Mouse (Mus musculus): Measurements from ENCODE around the gene Entpd4b.
"Not testable (repeated sequence)": the region's sequence is repeated elsewhere in the genome, so short reads cannot be mapped to it uniquely, and the experiment has no call there.

The Entpd4b gene

DNA sequence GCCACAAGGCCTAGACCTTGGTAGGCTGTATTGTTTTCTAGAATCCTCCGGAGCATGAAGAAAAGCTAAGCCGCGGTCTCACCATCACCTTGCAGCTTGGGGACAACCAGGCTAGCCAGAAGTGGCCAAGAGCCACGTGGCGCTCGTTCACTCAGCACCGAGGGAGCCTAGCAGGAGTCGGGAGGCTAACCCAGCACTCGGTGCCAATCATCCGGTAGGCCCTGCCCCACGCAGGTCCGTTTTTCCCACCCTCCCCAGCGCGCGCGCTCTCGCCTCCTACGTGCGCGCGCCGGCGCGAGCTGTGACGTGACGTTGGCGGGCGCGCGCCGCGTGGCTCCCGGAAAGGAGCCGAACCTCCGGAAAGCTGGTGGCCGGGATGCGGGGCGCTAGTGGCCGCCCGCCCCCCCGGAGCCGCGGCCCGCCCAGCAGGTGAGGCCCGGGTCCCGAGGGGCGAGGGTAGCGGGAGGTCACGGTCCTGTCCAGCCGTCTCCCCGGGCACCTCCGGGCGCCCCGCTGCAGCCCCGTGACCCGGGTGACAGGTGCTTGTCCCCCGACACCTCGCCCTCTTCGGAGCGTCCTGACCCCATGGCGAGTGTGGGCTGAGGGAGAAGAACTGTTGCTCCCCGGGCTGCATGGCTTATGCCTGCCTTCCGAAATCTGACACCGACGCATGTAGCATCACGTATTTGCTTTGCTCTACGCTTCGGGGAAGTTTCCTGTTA lies at the start of gene Entpd4b:
Entpd4b (plus strand) TSS at position 315 of the 722 bp plus-strand sequence.
- DNase-seq (ENCODE audit: low spot score), result not testable (repeated sequence)

DNA sequence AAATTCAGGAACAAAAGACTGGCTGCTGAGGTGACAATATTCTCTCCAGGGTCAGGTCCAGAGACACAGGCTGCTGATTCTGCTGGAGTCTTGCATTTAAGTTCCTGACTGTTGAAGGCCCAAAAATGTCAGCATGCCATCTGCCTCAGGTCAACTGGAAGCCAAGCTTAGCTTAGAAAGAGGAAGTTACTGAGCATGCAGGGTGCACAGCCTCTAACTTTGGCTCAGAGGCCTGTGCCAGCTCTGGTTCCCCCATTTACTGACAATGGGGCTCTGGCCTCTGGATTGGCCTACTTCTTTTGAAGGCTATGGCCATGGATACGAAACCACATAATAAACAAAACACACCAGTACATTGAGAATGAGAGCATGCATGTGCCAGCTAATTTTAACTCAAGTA lies 48.2 kb upstream of the Entpd4b start:
- DNase-seq (ENCODE audit: low spot score), result not testable (repeated sequence)

DNA sequence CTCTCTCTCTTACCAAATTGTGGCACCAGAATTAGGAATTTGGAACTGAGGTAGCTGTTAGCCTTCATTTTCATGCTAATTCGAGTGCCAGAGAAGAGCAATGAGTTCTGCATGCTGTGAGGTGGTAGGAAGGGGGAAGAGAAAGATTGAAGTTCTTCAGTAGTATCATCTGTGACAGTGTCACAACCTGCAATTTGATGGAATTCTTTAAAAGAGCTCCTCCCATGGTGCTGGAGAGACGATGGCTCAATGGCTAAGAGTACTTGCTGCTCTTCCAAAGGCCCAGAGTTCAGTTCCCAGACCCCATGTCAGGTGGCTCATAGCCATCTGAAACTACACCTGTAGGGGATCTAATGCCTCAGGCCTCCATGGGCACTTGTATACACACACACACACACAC lies 42.8 kb upstream of the Entpd4b start, which contains the start of gene Gm27179:
Gm27179 (minus strand) TSS at position 101 of the 400 bp plus-strand sequence.
- not testable (repeated sequence) for DNase-seq (ENCODE audit: low spot score)

DNA sequence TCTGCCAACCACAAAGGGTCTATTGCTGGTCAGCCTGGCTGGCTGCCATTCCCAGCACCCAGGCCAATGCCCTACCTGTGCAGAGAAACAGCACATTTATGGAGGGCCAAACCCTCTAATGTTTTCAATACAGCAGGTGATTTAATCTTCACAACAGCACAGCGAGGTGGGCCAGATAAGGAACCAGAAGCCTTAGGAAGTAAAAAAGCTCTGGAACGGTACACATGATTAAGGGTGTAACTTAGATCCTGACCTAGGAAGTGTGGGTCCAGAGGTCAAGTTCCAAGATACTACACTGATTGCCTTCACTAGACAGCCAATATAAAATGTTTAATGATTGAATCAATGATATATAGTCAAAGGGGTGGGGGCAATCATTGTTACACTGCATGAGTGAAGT lies 34.4 kb upstream of the Entpd4b start:
- DNase-seq (ENCODE audit: low spot score), result not testable (repeated sequence)

DNA sequence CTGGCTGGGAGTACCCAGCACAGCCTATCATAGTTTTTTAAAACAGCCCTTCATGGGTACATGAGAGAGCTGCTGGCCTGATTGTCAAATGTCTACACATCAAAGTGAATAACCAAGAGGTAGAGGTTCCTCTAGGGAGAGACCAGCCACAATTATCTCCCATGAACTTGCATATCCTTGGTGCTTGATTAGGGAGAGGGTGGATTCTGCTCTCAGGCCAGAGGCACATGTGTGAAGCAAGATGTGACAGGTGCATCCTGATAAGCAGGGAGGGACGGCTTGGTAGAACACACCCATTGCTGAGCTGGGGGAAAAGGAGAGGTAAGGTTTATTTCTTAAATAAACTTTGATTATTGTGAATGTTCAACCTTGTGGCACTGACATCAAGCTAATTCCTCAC lies 32.2 kb upstream of the Entpd4b start:
- DNase-seq (ENCODE audit: low spot score), result not testable (repeated sequence)

DNA sequence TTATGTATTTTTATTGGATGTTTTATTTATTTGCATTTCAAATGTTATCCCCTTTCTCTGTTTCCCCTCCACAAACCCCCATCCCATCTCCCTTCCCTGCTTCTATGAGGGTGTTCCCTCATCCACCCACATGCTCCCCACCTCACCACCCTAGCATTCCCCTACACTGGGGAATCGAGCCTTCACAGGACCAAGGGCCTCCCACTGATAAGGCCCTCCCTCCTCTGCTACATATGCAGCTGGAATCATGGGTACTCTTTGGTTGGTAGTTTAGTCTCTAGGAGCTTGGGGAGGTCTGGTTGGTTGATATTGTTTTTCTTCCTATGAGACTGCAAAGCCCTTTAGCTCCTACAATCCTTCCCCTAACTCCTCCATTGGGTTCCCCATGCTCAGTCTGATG lies 29.0 kb upstream of the Entpd4b start:
- DNase-seq (ENCODE audit: low spot score), result not testable (repeated sequence)

DNA sequence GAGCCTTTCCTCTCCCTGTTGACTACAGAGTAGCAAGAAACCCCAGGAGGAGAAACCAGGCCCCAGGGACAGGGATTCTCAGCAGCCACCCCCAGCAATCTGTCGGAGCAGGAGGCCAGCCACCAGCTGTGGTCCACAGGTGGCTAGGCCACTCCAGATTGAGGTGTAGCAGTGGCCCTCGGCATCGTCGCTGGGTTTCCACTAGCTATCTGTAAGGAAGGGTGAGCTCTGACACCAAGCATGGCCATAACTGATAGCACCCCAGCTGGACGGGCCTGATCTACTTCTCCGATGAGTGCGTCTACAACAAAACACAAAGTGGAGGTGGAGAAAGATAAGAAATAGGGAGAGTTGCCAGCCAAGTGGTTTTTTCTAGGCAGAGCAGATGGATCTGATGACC lies 18.7 kb upstream of the Entpd4b start:
- not testable (repeated sequence) for DNase-seq (ENCODE audit: low spot score)

DNA sequence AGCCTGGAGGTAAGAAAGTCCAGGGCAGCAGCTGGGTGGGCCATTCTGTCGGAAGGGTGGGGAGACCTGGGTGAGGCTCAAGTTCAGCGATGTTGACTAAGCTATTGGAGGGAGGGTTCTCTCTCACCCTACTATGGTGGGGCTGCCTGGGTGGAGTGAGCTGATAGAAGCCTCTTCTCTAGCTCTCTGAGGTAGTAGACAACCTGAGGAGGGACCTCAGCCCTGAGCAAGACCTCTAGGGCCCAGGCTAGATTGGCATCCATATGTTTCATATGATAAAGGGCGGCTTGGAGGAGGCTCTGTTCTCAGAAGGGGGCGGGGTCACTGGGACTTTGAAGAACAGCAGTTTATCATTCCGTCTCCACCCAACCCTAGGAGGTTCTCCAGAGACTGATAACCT lies 15.1 kb upstream of the Entpd4b start:
- DNase-seq (ENCODE audit: low spot score), result not testable (repeated sequence)

DNA sequence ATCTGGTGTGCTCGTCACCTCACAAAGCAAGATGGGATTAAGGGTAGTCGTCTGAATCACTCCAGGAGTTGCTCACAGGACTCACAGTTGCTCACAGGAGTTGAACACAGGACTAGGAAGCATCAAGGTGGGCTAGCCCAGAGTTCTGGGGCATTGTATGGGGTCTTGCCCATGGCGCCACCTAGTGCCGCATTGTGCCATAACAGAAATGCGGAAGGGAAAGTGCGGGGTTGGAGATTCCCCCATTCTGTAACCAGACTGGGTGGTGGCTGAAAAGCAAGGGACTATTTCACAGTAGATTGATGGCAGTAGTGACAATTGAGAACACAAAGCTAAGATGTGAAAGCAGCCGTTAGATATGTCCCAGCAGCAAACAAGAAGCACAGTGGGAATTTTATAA lies 12.5 kb upstream of the Entpd4b start:
- not testable (repeated sequence) for DNase-seq (ENCODE audit: low spot score)

DNA sequence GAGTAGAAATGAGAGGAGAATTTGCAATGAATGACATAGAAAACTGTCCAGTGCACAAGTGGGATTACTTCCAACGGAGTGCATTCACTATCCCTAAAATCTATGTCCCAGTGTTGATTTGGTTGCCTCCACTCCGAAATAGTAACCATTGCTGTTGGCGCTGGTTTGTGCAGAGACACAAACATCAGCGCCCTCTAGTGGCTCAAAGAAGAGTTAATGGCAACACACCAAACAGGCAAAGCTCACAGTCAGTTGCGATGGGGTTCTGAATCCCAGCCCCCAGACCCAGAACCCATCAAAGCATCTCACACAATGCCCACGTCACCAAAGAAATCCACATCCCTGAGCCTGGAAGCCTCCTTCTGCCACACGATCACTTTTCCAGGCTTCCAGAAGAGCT lies 11.2 kb upstream of the Entpd4b start:
- DNase-seq (ENCODE audit: low spot score), result not testable (repeated sequence)

DNA sequence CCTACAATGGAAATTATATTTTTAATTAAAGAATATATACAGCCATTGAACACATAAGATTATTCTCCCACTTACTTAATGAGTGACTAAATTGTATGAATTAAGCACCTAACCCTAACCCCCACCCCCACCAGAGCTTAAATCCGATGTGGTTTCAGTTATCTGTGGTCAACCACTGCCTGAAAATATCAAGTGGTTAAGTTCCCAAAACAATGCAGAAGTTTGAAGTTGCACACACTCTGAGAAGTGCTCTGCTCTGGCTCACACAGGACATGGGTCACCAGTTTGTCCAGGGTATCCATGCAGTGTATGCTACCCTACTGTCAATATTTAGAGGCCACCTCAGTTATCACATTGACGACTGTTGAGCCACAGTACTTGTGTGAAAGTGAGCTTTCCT lies 10.2 kb upstream of the Entpd4b start:
- DNase-seq (ENCODE audit: low spot score), result not testable (repeated sequence)

DNA sequence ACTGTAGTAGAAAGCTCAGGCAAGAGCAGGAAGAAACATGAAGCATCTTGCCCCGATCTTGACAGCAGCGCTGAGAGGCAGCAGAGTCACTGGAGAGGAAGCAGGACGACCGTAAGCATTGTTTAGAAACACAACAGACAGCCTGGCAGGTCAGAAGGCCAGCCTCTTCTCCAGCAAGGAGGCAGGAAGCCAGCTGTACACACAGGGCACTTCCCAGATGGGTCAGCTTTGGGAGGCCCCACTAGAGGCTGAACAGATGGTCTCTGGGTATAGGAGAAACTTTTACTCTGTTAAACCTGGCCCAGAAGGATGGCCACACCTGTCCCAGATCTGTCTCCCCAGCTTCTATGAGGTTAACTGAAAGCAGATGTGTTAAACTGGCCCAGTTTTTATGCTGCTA lies 7.9 kb upstream of the Entpd4b start:
- DNase-seq (ENCODE audit: low spot score), result not testable (repeated sequence)

DNA sequence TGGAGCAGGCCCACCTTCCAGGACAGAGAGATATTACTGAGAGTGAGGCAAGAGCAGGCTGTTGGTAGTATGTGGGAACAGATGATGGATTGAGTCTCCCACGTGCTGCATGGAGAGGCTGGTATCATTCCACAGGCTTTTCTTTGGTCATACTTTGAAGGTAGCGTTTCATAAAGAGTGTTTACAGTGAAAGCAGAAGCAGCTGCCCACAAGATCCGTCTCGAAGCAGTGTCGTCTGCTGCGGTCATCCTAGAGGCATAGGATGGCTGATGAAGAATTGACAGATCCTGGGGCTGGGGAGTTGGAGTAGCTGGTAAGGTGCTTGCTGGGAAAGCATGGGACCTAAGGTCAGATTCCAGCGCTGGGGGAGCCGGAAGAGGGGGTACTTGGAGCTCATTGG lies 1.6 kb downstream of the Entpd4b start:
- DNase-seq (ENCODE audit: low spot score), result not testable (repeated sequence)

DNA sequence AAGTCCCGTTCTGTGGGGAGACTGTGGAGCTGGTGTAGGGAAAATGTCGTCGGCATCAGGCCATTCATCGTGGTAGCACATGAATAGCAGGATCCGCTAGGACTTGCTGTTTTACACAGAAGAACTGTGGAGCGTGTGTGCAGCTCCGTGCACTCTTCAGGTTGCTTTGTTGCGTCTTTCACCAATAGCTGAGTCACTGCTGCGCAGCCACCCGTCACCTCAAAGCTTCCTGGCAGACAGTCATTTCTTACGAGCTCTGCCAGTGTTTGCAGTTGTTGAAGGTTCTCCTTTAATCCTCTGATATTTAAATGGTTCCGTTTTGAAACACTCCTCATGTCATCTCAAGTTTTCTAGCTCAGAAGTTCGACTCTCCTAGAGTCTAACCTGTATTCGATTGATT lies 2.3 kb downstream of the Entpd4b start:
- not testable (repeated sequence) for DNase-seq (ENCODE audit: low spot score)
